Mouse (Mus musculus) stomach, postnatal 0 days (tissue): ENCODE results near the gene Nudt22.

Experiments
- CTCF ChIP-seq: IDR thresholded peaks from 2 replicates; pipeline ENCODE4 v1.5.1; 2016; ENCODE audit warnings: antibody characterized with exemption, low read depth, mild to moderate bottlenecking, moderate library complexity
- EP300 ChIP-seq: optimal IDR thresholded peaks from 2 replicates; pipeline ENCODE3; 2016; ENCODE audit warnings: antibody characterized with exemption

DNA sequence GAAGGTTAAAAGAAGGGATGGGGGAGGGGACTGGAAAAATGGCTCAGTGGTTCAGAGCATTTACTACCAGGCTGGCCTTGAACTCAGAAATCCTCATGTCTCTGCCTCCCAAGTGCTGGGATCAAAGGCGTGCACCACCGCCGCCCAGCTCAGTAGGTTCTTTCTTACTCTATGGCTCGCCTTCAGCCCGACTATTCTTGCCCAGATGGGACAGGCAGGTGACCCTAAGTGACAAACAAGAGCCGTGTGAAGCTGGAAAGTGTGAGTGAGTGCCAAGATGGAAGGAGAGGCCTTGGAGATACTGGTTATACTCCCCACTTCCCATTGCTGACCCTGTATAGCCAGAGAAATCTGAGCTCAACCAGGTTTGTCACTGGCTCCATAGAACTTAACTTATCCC lies 52.2 kb downstream of the Nudt22 start:
- TF ChIP-seq CTCF: no peak
- no peak for TF ChIP-seq EP300
